Mouse (Mus musculus) liver, embryonic 14.5 days (tissue): ENCODE data around the gene Taar8b.

Experiments used
- CTCF ChIP-seq: IDR thresholded peaks from 2 replicates; pipeline ENCODE4 v1.5.1; 2016; ENCODE audit warnings: antibody characterized with exemption, low read depth, control low read depth
- EP300 ChIP-seq: IDR thresholded peaks from 2 replicates; pipeline ENCODE4 v1.6.1; 2016; ENCODE audit warnings: antibody characterized with exemption, low read depth

DNA sequence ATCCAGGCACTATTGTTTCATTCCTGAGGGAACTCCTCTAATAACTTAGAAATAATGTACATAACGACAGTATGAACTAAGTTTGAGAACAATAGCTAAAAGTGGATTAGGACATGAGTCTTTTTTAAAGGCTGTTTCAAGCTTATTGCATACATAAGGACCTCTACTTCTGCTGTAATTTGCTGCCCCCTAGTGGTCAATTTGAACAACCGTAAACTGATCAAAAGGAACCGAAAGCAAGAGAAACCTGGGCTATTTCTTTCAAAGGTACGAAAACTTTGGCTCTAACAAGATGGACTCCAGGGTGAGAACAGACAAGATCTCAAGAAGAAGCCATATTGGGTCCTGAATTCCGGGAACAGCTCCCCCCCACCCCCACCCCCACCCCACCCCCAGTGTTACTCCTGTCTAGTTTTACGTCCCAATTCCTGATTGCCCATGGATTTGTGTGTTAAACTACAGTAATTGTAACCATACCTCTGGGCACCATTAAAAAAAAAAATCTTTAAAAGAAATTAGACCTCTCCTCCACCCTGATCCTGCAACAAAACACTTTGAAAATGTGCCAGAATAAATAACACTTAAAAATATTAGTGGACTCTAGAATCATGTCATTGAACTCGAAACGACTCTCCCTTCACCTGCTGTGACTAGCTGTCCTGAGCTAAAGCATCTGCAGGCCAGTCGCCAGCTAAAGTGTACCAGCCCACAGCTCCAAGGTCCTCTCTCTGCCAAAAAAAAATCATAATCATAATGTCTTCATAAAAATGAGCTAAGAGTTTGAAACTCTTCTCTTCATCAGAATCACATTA is 39.6 kb upstream of the Taar8b start:
- TF ChIP-seq CTCF (peak; percentile 77), EP300 (no peak)
